Mouse (Mus musculus): ENCODE data around the gene Ankrd55.

GRCm38 (mm10) chr13:112365762-112366161 lies 77.5 kb downstream of the Ankrd55 start:
- no peak for TF ChIP-seq CTCF (IDR thresholded peaks at IDR 0.05; ENCODE audit: low read depth, low read length)
- no peak for TF ChIP-seq POLR2A (IDR thresholded peaks at IDR 0.05; ENCODE audit: borderline replicate concordance, low read depth, low read length)

Data from bone marrow macrophage, adult 2 months (primary cell).